Mouse (Mus musculus) midbrain, postnatal 0 days (tissue): ENCODE data around the gene Ccr4. TPM values are rescaled to one million over a fixed set of nuclear protein-coding genes. Genes with fewer than 3 reads are reported as not detected.

ENCODE experiments used
- ATAC-seq: fragments of 200-750 bp; cut with Nextera tagmentation; 2 replicates; pipeline ENCODE4 v1.8.0; 2017; ENCODE audit warnings: moderate number of reproducible peaks, mild to moderate bottlenecking, moderate TSS enrichment, moderate library complexity; ENCODE audit not compliant: low FRiP score
- DNase-seq: peaks from one replicate; pipeline ENCODE4 v3.0.0-alpha.2; 2015; ENCODE audit warnings: low spot score
- H3K27ac ChIP-seq: fragments of 300-500 bp; sonication (generic); 2 replicates; pipeline ENCODE4 v1.5.1; 2014; ENCODE audit warnings: low read depth, mild to moderate bottlenecking, low read length, mixed read lengths
- H3K27me3 ChIP-seq: fragments of 300-500 bp; sonication (generic); 2 replicates; pipeline ENCODE4 v1.6.1; 2014; ENCODE audit warnings: low read length, control low read depth, mixed read lengths; ENCODE audit not compliant: insufficient read depth
- H3K36me3 ChIP-seq: fragments of 300-500 bp; sonication (generic); 2 replicates; pipeline ENCODE4 v1.6.1; 2014; ENCODE audit warnings: low read length, control low read depth, mixed read lengths; ENCODE audit not compliant: insufficient read depth
- H3K4me1 ChIP-seq: fragments of 300-500 bp; sonication (generic); 2 replicates; pipeline ENCODE4 v1.6.1; 2014; ENCODE audit warnings: mild to moderate bottlenecking, control low read depth, antibody characterized with exemption, low read length, mixed read lengths; ENCODE audit not compliant: insufficient read depth
- H3K4me2 ChIP-seq: fragments of 300-500 bp; sonication (generic); 2 replicates; pipeline ENCODE4 v1.6.1; 2014; ENCODE audit warnings: low read depth, mild to moderate bottlenecking, low read length, mixed read lengths; ENCODE audit not compliant: poor library complexity, severe bottlenecking
- H3K4me3 ChIP-seq: fragments of 300-500 bp; sonication (generic); 2 replicates; pipeline ENCODE4 v1.5.1; 2014; ENCODE audit warnings: low read depth, mild to moderate bottlenecking, low read length, moderate library complexity
- H3K9ac ChIP-seq: fragments of 300-500 bp; sonication (generic); replicated peaks from 2 replicates; pipeline ENCODE4 v1.6.1; 2014; ENCODE audit warnings: mild to moderate bottlenecking, low read length, moderate library complexity, mixed read lengths; ENCODE audit not compliant: poor library complexity, severe bottlenecking
- H3K9me3 ChIP-seq: fragments of 300-500 bp; sonication (generic); 2 replicates; pipeline ENCODE4 v1.6.1; 2016; ENCODE audit warnings: low read length, control low read depth
- CTCF ChIP-seq: IDR thresholded peaks from 2 replicates; pipeline ENCODE4 v1.5.1; 2016; ENCODE audit warnings: antibody characterized with exemption, mild to moderate bottlenecking
- WGBS: fragments of 180-500 bp; shearing (Covaris S2); extraction: QIAGEN DNeasy Blood & Tissue Kit; methylation state at CpG from one replicate; pipeline ENCODE4 v1.1.7; 2014; 5-methylcytosine and 5-hydroxymethylcytosine counted together
- polyA plus RNA-seq: library from polyadenylated mRNA; unstranded; fragments of >200 nt; fragmentation: Nextera tagmentation; extraction: Ambion mirVana; gene quantifications from 2 replicates; pipeline ENCODE4 v1.2.1, GENCODE M21; 2015
- total RNA-seq: library from RNA; depleted of rRNA; stranded (reverse); fragments of >200 nt; gene quantifications from 2 replicates; pipeline ENCODE4 v1.2.3, GENCODE M21; 2014

Gene Ccr4
- total and polyA plus RNA-seq, 2 experiments from 2014 or later: not detected

DNA sequence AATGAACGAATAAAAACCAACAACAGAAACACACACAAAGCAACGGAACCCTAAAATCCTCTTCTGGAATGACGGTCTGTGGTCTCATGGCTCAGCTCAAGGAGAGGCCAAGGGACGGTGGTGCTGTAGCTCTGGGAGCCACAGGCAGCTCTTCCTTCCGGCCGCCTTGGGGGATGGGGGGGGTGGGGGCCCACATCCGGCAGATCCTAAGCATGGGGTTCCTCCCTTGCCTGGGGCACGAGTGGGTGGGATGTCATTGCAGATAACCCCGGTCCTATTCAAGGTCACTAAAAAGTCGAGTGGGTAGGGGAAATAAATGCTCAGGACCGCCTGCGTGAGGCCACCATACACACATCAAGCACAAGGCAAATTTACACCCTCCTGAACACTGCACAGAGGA, 42.0 kb upstream of the Ccr4 start:
- no peaks in the 10 kb centered on the region for H3K36me3 ChIP-seq
- H3K9me3 ChIP-seq: no peaks in the 10 kb centered on the region
- 75% methylated on average over 12 of the region's 12 CpGs for WGBS
- H3K9ac ChIP-seq: no peak overlapping the region
- no peaks in the 10 kb centered on the region for H3K4me1 ChIP-seq
- no peak overlapping the region for H3K4me3 ChIP-seq
- DNase-seq (no peak), ATAC-seq (no peak)
- TF ChIP-seq CTCF: no peak
- no peaks in the 10 kb centered on the region for H3K27me3 ChIP-seq
- no peak overlapping the region for H3K27ac ChIP-seq
- H3K4me2 ChIP-seq: no peak overlapping the region

GRCm38 (mm10) chr9:114544754-114545393, 40.2 kb upstream of the Ccr4 start:
- WGBS: 33% methylated on average over 9 of the region's 9 CpGs
- peak; percentile 33 for DNase-seq
- no peak for ATAC-seq
- no peak for TF ChIP-seq CTCF
- no peaks in the 10 kb centered on the region for H3K9me3 ChIP-seq
- no peak overlapping the region for H3K4me2 ChIP-seq
- no peaks in the 10 kb centered on the region for H3K4me1 ChIP-seq
- no peak overlapping the region for H3K27ac ChIP-seq
- no peaks in the 10 kb centered on the region for H3K27me3 ChIP-seq
- H3K36me3 ChIP-seq: no peaks in the 10 kb centered on the region
- H3K4me3 ChIP-seq: no peak overlapping the region
- no peak overlapping the region for H3K9ac ChIP-seq

DNA sequence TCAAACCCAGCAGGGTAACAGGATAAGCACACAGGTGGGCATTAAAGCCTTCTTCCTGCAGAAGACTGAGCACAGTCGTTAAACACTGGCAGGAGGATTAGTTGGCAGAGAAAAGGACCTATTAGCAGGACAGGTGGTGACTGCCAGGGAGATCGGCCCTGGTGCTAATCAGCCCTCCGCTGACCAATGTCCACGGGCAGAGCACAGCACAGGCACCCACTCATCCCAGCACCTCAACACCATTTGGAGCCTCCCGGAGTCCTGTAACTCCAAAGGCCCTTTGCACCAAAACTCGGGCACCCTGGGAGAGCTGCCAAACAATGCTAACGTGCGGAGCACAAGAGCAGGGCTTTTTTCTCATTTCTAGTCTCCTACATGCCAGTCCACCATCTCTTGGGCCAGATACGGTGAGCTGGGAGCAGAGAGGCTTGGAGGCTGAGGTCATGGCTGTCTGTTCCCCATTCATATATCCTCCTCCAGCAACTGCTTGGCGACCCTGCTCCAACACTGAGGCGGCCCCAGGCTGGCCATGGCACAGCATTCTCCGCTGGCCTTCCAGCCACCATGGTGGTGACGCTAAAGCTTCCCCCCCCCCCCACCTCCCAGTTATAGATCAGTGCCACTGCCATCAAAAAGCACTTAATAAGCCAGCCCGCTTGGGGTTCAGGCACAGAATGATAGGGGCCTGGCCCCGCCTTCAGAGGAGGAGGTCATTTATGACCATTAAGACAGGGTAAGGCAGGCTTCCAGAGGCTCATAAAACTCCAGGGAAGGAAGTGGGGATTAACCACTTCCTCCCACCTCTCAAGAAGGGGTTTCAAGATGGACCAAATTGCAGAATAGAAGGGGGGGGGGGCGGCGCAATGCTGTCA, 39.4 kb upstream of the Ccr4 start:
- H3K4me3 ChIP-seq: no peak overlapping the region
- no peaks in the 10 kb centered on the region for H3K9me3 ChIP-seq
- TF ChIP-seq CTCF: no peak
- H3K36me3 ChIP-seq: no peaks in the 10 kb centered on the region
- DNase-seq (no peak), ATAC-seq (no peak)
- no peak overlapping the region for H3K9ac ChIP-seq
- H3K27ac ChIP-seq: no peak overlapping the region
- H3K27me3 ChIP-seq: no peaks in the 10 kb centered on the region
- H3K4me1 ChIP-seq: no peaks in the 10 kb centered on the region
- WGBS: 62% methylated on average over 15 of the region's 17 CpGs
- H3K4me2 ChIP-seq: no peak overlapping the region

- Histone ChIP-seq H3K4me2 (no peak overlapping the region), H3K27me3 (no peaks in the 10 kb centered on the region), H3K36me3 (no peaks in the 10 kb centered on the region), H3K4me3 (no peak overlapping the region), H3K9me3 (no peaks in the 10 kb centered on the region), H3K27ac (no peak overlapping the region), H3K9ac (no peak overlapping the region), H3K4me1 (no peaks in the 10 kb centered on the region)
- TF ChIP-seq CTCF: no peak
- DNase-seq (no peak), ATAC-seq (no peak)
- WGBS: 41% methylated on average over 1 of the region's 1 CpGs
Measured at GRCm38 (mm10) chr9:114541279-114541741, 36.6 kb upstream of the Ccr4 start.

DNA sequence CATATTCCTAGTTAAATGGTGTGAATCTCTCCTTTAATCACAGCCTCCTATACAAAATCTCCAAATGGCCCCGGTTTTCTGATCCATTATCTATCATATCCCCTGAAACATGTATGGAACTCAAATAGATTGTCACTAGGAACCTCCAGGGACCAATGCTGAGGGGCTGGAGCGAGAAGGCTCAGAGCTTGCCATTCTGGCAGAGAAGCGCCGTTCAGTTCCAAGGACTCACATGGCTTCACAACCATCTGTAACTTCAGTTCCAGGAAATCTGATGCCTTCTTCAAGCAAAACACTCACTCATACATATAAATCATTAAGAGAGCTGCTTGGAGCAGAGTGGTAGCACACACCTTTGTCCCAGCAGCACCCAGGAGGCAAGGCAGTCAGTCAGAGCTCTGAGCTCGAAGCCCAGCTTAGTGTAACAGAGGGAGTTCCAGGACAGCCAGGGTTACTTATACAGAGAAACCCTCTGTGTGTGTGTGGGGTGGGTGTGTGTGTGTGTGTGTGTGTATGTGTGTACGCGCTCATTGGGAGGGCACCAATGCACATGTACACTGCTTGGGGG, 34.4 kb upstream of the Ccr4 start:
- WGBS: 76% methylated on average over 7 of the region's 7 CpGs

DNA sequence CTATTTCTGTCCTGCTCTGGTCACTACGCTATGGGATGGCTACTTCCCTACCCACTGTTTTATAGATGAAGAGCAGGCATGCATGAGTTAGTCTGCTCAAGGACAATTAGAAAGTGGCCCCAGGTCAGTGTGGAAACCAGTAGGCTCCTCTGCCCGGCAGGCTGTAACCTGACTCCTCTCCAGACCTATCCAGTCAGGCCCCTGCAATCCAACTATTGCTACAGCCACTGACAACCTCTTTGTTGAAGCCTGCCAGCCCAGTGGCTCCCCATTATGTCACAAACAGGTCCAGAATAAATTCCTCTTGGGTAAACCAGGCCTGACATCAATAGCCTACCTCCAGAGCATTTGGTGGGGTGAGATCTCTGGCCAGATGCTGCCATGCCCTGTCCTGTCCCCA, 31.9 kb upstream of the Ccr4 start:
- DNase-seq (no peak), ATAC-seq (no peak)
- no peaks in the 10 kb centered on the region for H3K36me3 ChIP-seq
- no peak overlapping the region for H3K9ac ChIP-seq
- no peaks in the 10 kb centered on the region for H3K27me3 ChIP-seq
- H3K27ac ChIP-seq: no peak overlapping the region
- WGBS: 41% methylated on average over 2 of the region's 2 CpGs
- H3K4me3 ChIP-seq: no peak overlapping the region
- no peaks in the 10 kb centered on the region for H3K9me3 ChIP-seq
- TF ChIP-seq CTCF: no peak
- H3K4me2 ChIP-seq: no peak overlapping the region
- no peaks in the 10 kb centered on the region for H3K4me1 ChIP-seq

More for the DNA sequence above, 34.4 kb upstream of the Ccr4 start:
- Histone ChIP-seq H3K9me3 (no peaks in the 10 kb centered on the region), H3K27me3 (no peaks in the 10 kb centered on the region), H3K36me3 (no peaks in the 10 kb centered on the region), H3K4me3 (no peak overlapping the region), H3K27ac (no peak overlapping the region), H3K4me1 (no peaks in the 10 kb centered on the region), H3K4me2 (no peak overlapping the region), H3K9ac (no peak overlapping the region)
- ATAC-seq: no peak
- no peak for TF ChIP-seq CTCF
- DNase-seq: no peak
